Mouse (Mus musculus): ENCODE results near the gene Ubash3a. TPM values are rescaled to one million over a fixed set of nuclear protein-coding genes. Genes with fewer than 3 reads are reported as not detected.
A peak's percentile ranks its signal among the peaks of the same experiment; 100 is the strongest.

Ubash3a gene
- total and polyA plus RNA-seq, 3 experiments: 27.6 to 57.4 (median 30.2) TPM

GRCm38 (mm10) chr17:31295215-31295891 lies 87.7 kb downstream of the Ubash3a start:
- peaks cover 0 to 17% of the 10 kb centered on the region in 2 experiments; a peak in 2 of 4 replicates for H3K36me3 ChIP-seq (ENCODE audit: control insufficient read depth in 1 of 2, insufficient read depth in 2 of 2, low read length in 2 of 2)
- H3K9ac ChIP-seq (ENCODE audit: control insufficient read depth, low read depth, low read length, poor library complexity, severe bottlenecking): peak overlapping the region; percentile 91
- H3K27me3 ChIP-seq (ENCODE audit: control insufficient read depth in 1 of 2, insufficient read depth in 2 of 2, low read length in 2 of 2): no peaks in the 10 kb centered on the region
- H3K4me3 ChIP-seq (ENCODE audit: control insufficient read depth in 1 of 2, insufficient read depth in 1 of 2, low read depth in 2 of 2, low read length in 2 of 2): peak overlapping the region; percentile 57 to 94
- H3K79me2 ChIP-seq (ENCODE audit: control insufficient read depth, insufficient read depth, low read length, poor library complexity): peaks cover 11% of the 10 kb centered on the region
- no peaks in the 10 kb centered on the region for H3K9me3 ChIP-seq (replicated peaks; ENCODE audit: insufficient read depth, low read length)
- H3K27ac ChIP-seq (ENCODE audit: control insufficient read depth, low read depth, low read length): peak overlapping the region; percentile 88
- H3K4me1 ChIP-seq (ENCODE audit: control insufficient read depth in 1 of 2, insufficient read depth in 2 of 2, low read length in 2 of 2): peaks cover 11 to 27% of the 10 kb centered on the region in 2 experiments
- peak; percentile 88 for DNase-seq (ENCODE audit: low read depth, low spot score)
- TF ChIP-seq SIN3A (IDR thresholded peaks at IDR 0.05; ENCODE audit: low read length) (peak; percentile 59; the same call in 1 of the 2 replicates), ZNF384 (IDR thresholded peaks at IDR 0.05; ENCODE audit: low read depth, low read length) (no peak), CTCF (IDR thresholded peaks at IDR 0.05 in 2 of 3, conservative IDR thresholded peaks at IDR 0.05 in 1 of 3; ENCODE audit: control insufficient read depth in 1 of 3, insufficient read depth in 1 of 3, low read depth in 2 of 3, low read length in 3 of 3, poor library complexity in 1 of 3, severe bottlenecking in 1 of 3) (peak; percentile 76 to 86 (median 79)), SMC3 (IDR thresholded peaks at IDR 0.05; ENCODE audit: low read depth, low read length) (no peak; the same call in 1 of the 2 replicates), HCFC1 (IDR thresholded peaks at IDR 0.05; ENCODE audit: low read depth, low read length) (peak; percentile 65), ELF1 (IDR thresholded peaks at IDR 0.05; ENCODE audit: low read depth, low read length) (0 out of 2 replicates have a peak, but pooled peaks have one; percentile 16), MYC (IDR thresholded peaks at IDR 0.05; ENCODE audit: low read depth, low read length) (peak; percentile 51; the same call in 1 of the 2 replicates), NRF1 (IDR thresholded peaks at IDR 0.05; ENCODE audit: insufficient read depth, low read depth, low read length, poor library complexity, severe bottlenecking) (no peak), NELFE (IDR thresholded peaks at IDR 0.05; ENCODE audit: low read depth, low read length) (peak; percentile 38; the same call in 1 of the 2 replicates), TAL1 (IDR thresholded peaks at IDR 0.05; ENCODE audit: low read length) (0 out of 2 replicates have a peak, but pooled peaks have one; percentile 17), ETS1 (IDR thresholded peaks at IDR 0.05; ENCODE audit: low read depth, low read length) (0 out of 2 replicates have a peak, but pooled peaks have one; percentile 20), POLR2A (IDR thresholded peaks at IDR 0.05; ENCODE audit: control insufficient read depth in 1 of 2, insufficient read depth in 1 of 2, low read depth in 1 of 2, low read length in 2 of 2, poor library complexity in 1 of 2) (no peak; a peak in 1 of 4 replicates), BHLHE40 (IDR thresholded peaks at IDR 0.05; ENCODE audit: borderline replicate concordance, low read depth, low read length) (no peak), MAZ (IDR thresholded peaks at IDR 0.05; ENCODE audit: low read depth, low read length) (peak; percentile 56; the same call in 1 of the 2 replicates), TBP (IDR thresholded peaks at IDR 0.05; ENCODE audit: low read depth, low read length) (peak; percentile 39; the same call in 1 of the 2 replicates), ZC3H11A (IDR thresholded peaks at IDR 0.05; ENCODE audit: low read depth, low read length) (no peak)

- H3K4me3 ChIP-seq (ENCODE audit: control insufficient read depth in 1 of 2, insufficient read depth in 1 of 2, low read depth in 2 of 2, low read length in 2 of 2): peak overlapping the region; percentile 57 to 94
Measured at GRCm38 (mm10) chr17:31295892-31296781, 88.5 kb downstream of the Ubash3a start.

More at GRCm38 (mm10) chr17:31295892-31296781, 88.5 kb downstream of the Ubash3a start:
- Histone ChIP-seq H3K9me3 (replicated peaks; ENCODE audit: insufficient read depth, low read length) (no peaks in the 10 kb centered on the region), H3K36me3 (ENCODE audit: control insufficient read depth in 1 of 2, insufficient read depth in 2 of 2, low read length in 2 of 2) (peaks cover 0 to 15% of the 10 kb centered on the region in 2 experiments; a peak in 2 of 4 replicates), H3K27me3 (ENCODE audit: control insufficient read depth in 1 of 2, insufficient read depth in 2 of 2, low read length in 2 of 2) (no peaks in the 10 kb centered on the region), H3K27ac (ENCODE audit: control insufficient read depth, low read depth, low read length) (peak overlapping the region; percentile 88), H3K79me2 (ENCODE audit: control insufficient read depth, insufficient read depth, low read length, poor library complexity) (peaks cover 11% of the 10 kb centered on the region), H3K4me1 (ENCODE audit: control insufficient read depth in 1 of 2, insufficient read depth in 2 of 2, low read length in 2 of 2) (peaks cover 11 to 21% of the 10 kb centered on the region in 2 experiments), H3K9ac (ENCODE audit: control insufficient read depth, low read depth, low read length, poor library complexity, severe bottlenecking) (peak overlapping the region; percentile 91)
- DNase-seq (ENCODE audit: low read depth, low spot score): peak; percentile 85
- no peak for TF ChIP-seq POLR2AphosphoS2 (IDR thresholded peaks at IDR 0.05; ENCODE audit: low read length)
- TF ChIP-seq RCOR1 (IDR thresholded peaks at IDR 0.05; ENCODE audit: low read depth, low read length): no peak
- TF ChIP-seq ETS1 (IDR thresholded peaks at IDR 0.05; ENCODE audit: low read depth, low read length): peak; percentile 34; the same call in 1 of the 2 replicates
- no peak for TF ChIP-seq CHD2 (IDR thresholded peaks at IDR 0.05; ENCODE audit: low read length)
- TF ChIP-seq POLR2A (IDR thresholded peaks at IDR 0.05; ENCODE audit: control insufficient read depth in 1 of 2, insufficient read depth in 1 of 2, low read depth in 1 of 2, low read length in 2 of 2, poor library complexity in 1 of 2): peak in 1 of 2 experiments; percentile 59; a peak in 1 of 4 replicates
- no peak for TF ChIP-seq ZKSCAN1 (IDR thresholded peaks at IDR 0.05; ENCODE audit: low read depth, low read length)
- no peak for TF ChIP-seq RAD21 (IDR thresholded peaks at IDR 0.05; ENCODE audit: low read depth, low read length)
- peak; percentile 30; the same call in 1 of the 2 replicates for TF ChIP-seq TBP (IDR thresholded peaks at IDR 0.05; ENCODE audit: low read depth, low read length)
- 0 out of 2 replicates have a peak, but pooled peaks have one; percentile 88 for TF ChIP-seq UBTF (IDR thresholded peaks at IDR 0.05; ENCODE audit: borderline replicate concordance, insufficient read depth, low read depth, low read length)
- TF ChIP-seq POLR2AphosphoS5 (IDR thresholded peaks at IDR 0.05; ENCODE audit: borderline replicate concordance, low read depth, low read length): no peak
- 0 out of 2 replicates have a peak, but pooled peaks have one; percentile 5 for TF ChIP-seq TCF12 (IDR thresholded peaks at IDR 0.05; ENCODE audit: low read depth, low read length)
- no peak for TF ChIP-seq MAZ (IDR thresholded peaks at IDR 0.05; ENCODE audit: low read depth, low read length)
- TF ChIP-seq ELF1 (IDR thresholded peaks at IDR 0.05; ENCODE audit: low read depth, low read length): peak; percentile 20; the same call in 1 of the 2 replicates
- no peak for TF ChIP-seq BHLHE40 (IDR thresholded peaks at IDR 0.05; ENCODE audit: borderline replicate concordance, low read depth, low read length)
- TF ChIP-seq SIN3A (IDR thresholded peaks at IDR 0.05; ENCODE audit: low read length): peak; percentile 76
- TF ChIP-seq NELFE (IDR thresholded peaks at IDR 0.05; ENCODE audit: low read depth, low read length): peak; percentile 51
- no peak; the same call in 1 of the 2 replicates for TF ChIP-seq MXI1 (IDR thresholded peaks at IDR 0.05; ENCODE audit: low read depth, low read length)
